Mouse (Mus musculus): Measurements from ENCODE around the gene BC048562.

DNA sequence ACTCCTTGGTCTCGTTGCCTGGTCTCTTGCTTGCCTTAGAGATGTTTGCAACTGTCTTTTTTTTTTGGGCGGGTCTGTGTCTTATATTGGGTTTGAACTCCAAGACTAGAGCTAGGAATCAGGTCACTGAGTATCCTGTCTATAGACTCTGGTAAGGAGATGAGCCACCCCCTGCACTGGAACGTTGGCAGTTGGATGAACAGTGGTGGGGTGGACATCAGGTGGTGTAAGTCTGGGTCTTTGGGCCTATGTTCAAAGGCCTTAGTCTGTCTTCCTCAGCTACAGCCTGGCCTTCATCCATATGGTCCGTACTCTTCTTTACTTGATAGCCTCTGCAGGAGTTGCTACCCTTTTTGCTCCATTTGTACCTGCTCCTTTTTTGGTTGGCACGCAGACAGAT is 25.4 kb downstream of the BC048562 start:
- TF ChIP-seq CHD2 (IDR thresholded peaks at IDR 0.05; ENCODE audit: low read length): no peak
- no peak for TF ChIP-seq MEF2A (IDR thresholded peaks at IDR 0.05; ENCODE audit: extremely low read depth, insufficient replicate concordance, low read depth, low read length, poor library complexity, severe bottlenecking)
- no peak for TF ChIP-seq CTCF (IDR thresholded peaks at IDR 0.05 in 2 of 3, conservative IDR thresholded peaks at IDR 0.05 in 1 of 3; ENCODE audit: control insufficient read depth in 1 of 3, insufficient read depth in 1 of 3, low read depth in 2 of 3, low read length in 3 of 3, poor library complexity in 1 of 3, severe bottlenecking in 1 of 3)
- no peak for TF ChIP-seq ETS1 (IDR thresholded peaks at IDR 0.05; ENCODE audit: low read depth, low read length)
